Mouse (Mus musculus): Measurements from ENCODE around the gene Cdc25b. TPM values are rescaled to one million over a fixed set of nuclear protein-coding genes. Genes with fewer than 3 reads are reported as not detected.
A peak's percentile ranks its signal among the peaks of the same experiment; 100 is the strongest.

Gene Cdc25b
- polyA plus RNA-seq, 1 experiment from 2014 or later: 55.5 TPM

DNA sequence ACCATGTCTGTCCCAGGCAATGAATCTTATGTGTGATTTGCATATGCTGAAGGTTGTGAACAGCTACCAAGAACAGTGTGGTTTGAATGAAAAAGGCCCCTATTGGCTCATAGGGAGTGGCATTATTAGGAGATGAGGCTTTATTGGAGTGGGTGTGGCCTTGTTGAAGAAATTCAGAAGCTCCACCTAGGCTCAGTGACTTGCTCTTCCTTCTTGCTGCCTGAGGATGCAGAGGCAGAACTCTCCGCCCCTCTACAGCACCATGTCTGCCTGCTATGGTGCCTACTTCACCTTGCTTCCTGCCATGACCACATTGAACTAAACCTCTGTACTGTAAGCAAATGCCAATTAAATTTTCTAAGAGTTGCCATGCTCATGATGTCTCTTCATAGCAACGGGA, 45.8 kb downstream of the Cdc25b start:
- 94% methylated on average over 2 of the region's 2 CpGs for WGBS
- Histone ChIP-seq H3K27ac (no peak overlapping the region), H3K4me2 (no peak overlapping the region)

DNA sequence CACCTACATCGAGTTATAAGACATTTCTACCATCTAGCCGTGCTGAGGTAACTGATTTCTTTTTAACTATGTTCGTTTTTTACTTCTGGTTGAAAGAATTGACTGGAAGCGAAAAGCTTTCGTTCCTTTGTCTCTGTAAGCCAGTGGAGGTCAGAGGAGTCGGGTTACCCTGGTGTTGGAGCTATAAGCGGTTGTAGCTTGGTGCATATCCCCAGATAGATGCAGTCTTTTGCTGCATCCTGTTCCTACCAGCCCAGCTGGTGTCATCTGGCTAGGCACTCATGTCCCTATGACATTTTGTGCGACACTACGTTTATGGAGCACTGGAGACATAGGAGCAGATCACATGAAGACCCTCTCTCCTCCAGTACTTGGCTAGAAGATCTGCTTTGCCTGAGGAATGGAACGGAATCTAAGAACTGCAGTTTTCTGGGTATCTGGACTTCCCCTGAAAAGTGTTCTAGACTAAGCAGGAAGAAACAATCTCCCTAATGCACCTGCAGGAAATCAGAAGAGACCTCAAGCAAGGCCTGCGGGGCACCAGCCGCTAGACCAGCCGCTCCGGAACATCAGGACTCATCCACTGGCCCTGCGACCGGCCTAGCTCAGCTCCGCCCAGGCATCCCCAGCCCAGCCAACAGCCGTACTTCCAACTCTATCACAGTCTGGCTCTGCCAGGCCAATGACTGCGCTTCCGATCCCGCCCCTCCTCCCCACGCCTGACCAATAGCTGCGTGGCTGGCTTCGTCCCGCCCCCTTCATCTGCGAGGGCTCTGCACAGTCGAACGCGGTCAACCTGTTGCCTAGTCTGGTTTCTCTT, 46.8 kb downstream of the Cdc25b start, which contains the start of gene Mavs:
TSS of gene Mavs (plus strand) at position 757 of the 820 bp plus-strand sequence.
- no peaks in the 10 kb centered on the region; the same call in 1 of the 2 replicates for H3K27me3 ChIP-seq
- peak; percentile 100 for ATAC-seq (ENCODE audit: insufficient number of reproducible peaks, insufficient read depth, low FRiP score, low TSS enrichment, low read depth)
- WGBS: 10% methylated on average over 29 of the region's 29 CpGs
- peaks cover 9% of the 10 kb centered on the region; the same call in 1 of the 2 replicates for H3K36me3 ChIP-seq
- peak within 1 kb of the TSS; percentile 81 for H3K4me2 ChIP-seq
- H3K9ac ChIP-seq (replicated peaks): peak within 1 kb of the TSS; percentile 76
- H3K27ac ChIP-seq: peak within 1 kb of the TSS; percentile 79
- H3K9me3 ChIP-seq: no peaks in the 10 kb centered on the region
- peaks cover 18% of the 10 kb centered on the region for H3K4me1 ChIP-seq (replicated peaks)
- peak within 1 kb of the TSS; percentile 56 for H3K4me3 ChIP-seq (replicated peaks)

More for the DNA sequence above, 45.8 kb downstream of the Cdc25b start:
- Histone ChIP-seq H3K4me1 (replicated peaks) (peaks cover 18% of the 10 kb centered on the region), H3K27me3 (no peaks in the 10 kb centered on the region; the same call in 1 of the 2 replicates), H3K36me3 (peaks cover 7% of the 10 kb centered on the region; the same call in 1 of the 2 replicates), H3K4me3 (replicated peaks) (no peak overlapping the region), H3K9ac (replicated peaks) (no peak overlapping the region), H3K9me3 (no peaks in the 10 kb centered on the region)
- ATAC-seq (ENCODE audit: insufficient number of reproducible peaks, insufficient read depth, low FRiP score, low TSS enrichment, low read depth): no peak

DNA sequence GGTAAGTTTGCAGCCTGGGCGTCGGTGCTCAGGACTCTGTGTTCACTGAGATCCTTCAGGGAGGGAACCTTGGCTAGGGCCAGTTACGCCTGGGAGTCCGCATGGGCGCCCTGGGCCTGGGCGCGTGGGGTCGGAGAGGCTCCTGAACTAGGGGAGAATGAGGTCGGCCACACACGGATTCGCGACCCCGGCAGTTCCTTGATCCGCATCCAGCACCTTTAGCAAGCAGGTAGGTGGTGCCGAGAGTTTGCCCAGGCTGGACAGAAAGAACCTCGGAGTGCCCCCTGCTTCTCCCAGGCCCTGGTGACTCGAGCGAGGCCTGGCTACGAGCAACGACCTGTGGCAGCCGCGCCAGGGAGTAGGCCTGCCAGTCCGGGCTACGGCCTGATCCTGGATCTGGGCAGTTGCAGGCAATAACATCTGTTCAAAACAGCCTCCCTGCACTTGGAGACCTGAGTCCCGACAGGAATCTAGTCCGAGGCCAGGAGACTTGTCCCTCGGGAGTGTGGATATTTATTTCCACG, 47.4 kb downstream of the Cdc25b start:
- Histone ChIP-seq H3K27me3 (no peaks in the 10 kb centered on the region; the same call in 1 of the 2 replicates), H3K4me1 (replicated peaks) (peaks cover 18% of the 10 kb centered on the region), H3K9ac (replicated peaks) (peak overlapping the region; percentile 76), H3K4me2 (peak overlapping the region; percentile 81), H3K27ac (peak overlapping the region; percentile 75), H3K4me3 (replicated peaks) (peak overlapping the region; percentile 56), H3K9me3 (no peaks in the 10 kb centered on the region), H3K36me3 (peaks cover 16% of the 10 kb centered on the region; the same call in 1 of the 2 replicates)
- no peak for ATAC-seq (ENCODE audit: insufficient number of reproducible peaks, insufficient read depth, low FRiP score, low TSS enrichment, low read depth)
- WGBS: 10% methylated on average over 28 of the region's 28 CpGs

DNA sequence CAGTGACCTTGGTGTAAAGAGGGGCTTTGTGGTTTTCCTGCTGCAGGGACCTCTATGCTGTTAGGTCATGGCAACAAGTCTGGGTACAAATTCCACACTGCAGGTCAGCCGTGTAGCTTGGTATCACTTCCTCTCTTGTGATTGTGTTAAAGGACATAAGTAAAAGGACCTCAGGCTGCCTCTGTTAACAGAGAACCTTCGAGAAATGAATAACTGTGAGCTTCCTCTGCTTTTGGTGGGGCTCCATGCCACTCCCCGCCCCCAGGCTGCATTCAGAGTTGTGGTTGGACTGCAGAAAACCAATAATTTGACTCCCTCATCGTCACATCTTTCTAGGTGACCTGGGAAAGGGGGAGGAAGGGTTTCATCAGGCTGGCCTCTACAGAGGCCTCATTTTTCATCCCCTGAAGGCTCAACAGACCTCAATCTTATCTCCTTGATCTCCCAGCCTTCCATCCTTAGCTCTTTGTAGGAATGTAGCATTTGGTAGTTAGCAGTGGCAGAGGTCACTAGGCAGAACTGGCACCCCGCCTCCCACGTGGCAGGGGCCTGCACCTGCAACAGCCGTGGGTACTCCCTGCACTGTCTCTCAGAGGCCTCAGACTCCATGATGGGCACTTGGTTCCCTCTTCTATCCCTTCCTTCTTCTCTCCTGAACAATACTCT, 48.4 kb downstream of the Cdc25b start:
- peaks cover 18% of the 10 kb centered on the region for H3K4me1 ChIP-seq (replicated peaks)
- peak overlapping the region; percentile 81 for H3K4me2 ChIP-seq
- WGBS: 82% methylated on average over 7 of the region's 7 CpGs
- peak overlapping the region; percentile 56 for H3K4me3 ChIP-seq (replicated peaks)
- peaks cover 25% of the 10 kb centered on the region for H3K36me3 ChIP-seq
- no peak overlapping the region for H3K27ac ChIP-seq
- peak overlapping the region; percentile 31; the same call in 1 of the 2 replicates for H3K9ac ChIP-seq (replicated peaks)
- H3K27me3 ChIP-seq: no peaks in the 10 kb centered on the region; the same call in 1 of the 2 replicates
- H3K9me3 ChIP-seq: no peaks in the 10 kb centered on the region
- no peak for ATAC-seq (ENCODE audit: insufficient number of reproducible peaks, insufficient read depth, low FRiP score, low TSS enrichment, low read depth)

DNA sequence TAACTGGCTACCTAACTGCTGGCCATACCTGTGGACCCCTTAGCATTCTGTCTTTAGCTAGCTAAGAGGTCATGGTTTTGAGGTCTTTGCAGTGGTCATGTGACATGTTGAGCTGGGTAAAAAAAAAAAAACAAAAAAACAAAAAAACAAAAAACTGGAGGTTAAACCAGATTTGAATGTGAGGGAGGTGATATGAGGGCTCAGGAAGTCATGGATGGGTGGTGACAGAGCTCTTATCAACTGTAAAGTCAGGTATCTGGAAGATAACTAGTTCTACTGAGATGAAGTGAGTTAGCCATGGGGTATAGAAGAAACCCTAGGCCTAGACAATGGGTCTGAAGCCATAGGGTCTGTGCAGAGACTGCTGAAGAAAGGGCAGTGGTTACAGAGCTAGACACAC, 55.4 kb downstream of the Cdc25b start:
- H3K36me3 ChIP-seq: peaks cover 89% of the 10 kb centered on the region
- no peak for ATAC-seq (ENCODE audit: insufficient number of reproducible peaks, insufficient read depth, low FRiP score, low TSS enrichment, low read depth)

DNA sequence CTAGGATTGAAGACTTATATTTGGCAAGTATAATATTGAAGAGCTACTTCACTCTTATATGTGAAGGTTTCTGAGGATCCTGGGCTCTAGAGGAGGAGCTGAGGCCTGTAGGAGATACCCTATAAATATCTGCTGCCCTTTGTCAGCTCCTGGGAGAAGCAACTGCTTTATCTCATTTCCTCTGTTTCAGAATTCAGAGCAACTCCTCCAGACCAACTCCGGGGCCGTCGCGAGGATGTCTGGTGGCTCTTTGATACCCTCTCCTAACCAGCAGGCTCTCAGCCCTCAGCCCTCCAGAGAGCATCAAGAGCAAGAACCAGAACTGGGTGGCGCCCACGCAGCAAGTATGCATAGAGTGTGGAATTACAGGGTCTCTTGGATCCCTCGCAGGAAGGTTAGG, 56.2 kb downstream of the Cdc25b start:
- Histone ChIP-seq H3K9ac (replicated peaks) (no peak overlapping the region), H3K9me3 (no peaks in the 10 kb centered on the region), H3K36me3 (peaks cover 93% of the 10 kb centered on the region), H3K27me3 (no peaks in the 10 kb centered on the region), H3K4me2 (no peak overlapping the region), H3K4me1 (replicated peaks) (no peaks in the 10 kb centered on the region), H3K27ac (no peak overlapping the region), H3K4me3 (replicated peaks) (no peak overlapping the region)
- no peak for ATAC-seq (ENCODE audit: insufficient number of reproducible peaks, insufficient read depth, low FRiP score, low TSS enrichment, low read depth)
- 87% methylated on average over 7 of the region's 7 CpGs for WGBS

More for the DNA sequence above, 55.4 kb downstream of the Cdc25b start:
- no peaks in the 10 kb centered on the region for H3K4me1 ChIP-seq (replicated peaks)
- no peaks in the 10 kb centered on the region for H3K9me3 ChIP-seq
- no peak overlapping the region for H3K9ac ChIP-seq (replicated peaks)
- H3K27me3 ChIP-seq: no peaks in the 10 kb centered on the region
- no peak overlapping the region for H3K4me3 ChIP-seq (replicated peaks)
- no peak overlapping the region for H3K4me2 ChIP-seq
- no peak overlapping the region for H3K27ac ChIP-seq

Other genes starting within 250 kb of the Cdc25b start
- gene Gfra4, start 143.9 kb upstream of the Cdc25b start, polyA plus RNA-seq (2016; fragmentation: Nextera tagmentation; extraction: Ambion mirVana): 16.3 and 18.8 TPM in 2 replicates
- gene Adam33, start 123.1 kb upstream of the Cdc25b start, polyA plus RNA-seq (2016; fragmentation: Nextera tagmentation; extraction: Ambion mirVana): 5.2 and 8.5 TPM in 2 replicates
- 0.13 and 0.14 TPM in 2 replicates for gene Siglec1, start 100.2 kb upstream of the Cdc25b start, polyA plus RNA-seq (2016; fragmentation: Nextera tagmentation; extraction: Ambion mirVana)
- 20.7 and 21.2 TPM in 2 replicates for gene Hspa12b, start 59.7 kb upstream of the Cdc25b start, polyA plus RNA-seq (2016; fragmentation: Nextera tagmentation; extraction: Ambion mirVana)
- gene Gm11037, start 53.5 kb upstream of the Cdc25b start, polyA plus RNA-seq (2016; fragmentation: Nextera tagmentation; extraction: Ambion mirVana): not detected in 2 replicates
- gene 1700037H04Rik, start 26.9 kb upstream of the Cdc25b start, polyA plus RNA-seq (2016; fragmentation: Nextera tagmentation; extraction: Ambion mirVana): 58.2 and 62.2 TPM in 2 replicates
- gene Cenpb, start 6.9 kb upstream of the Cdc25b start, polyA plus RNA-seq (2016; fragmentation: Nextera tagmentation; extraction: Ambion mirVana): 11.8 and 14.9 TPM in 2 replicates
- gene Spef1, start 333 bp downstream of the Cdc25b start, polyA plus RNA-seq (2016; fragmentation: Nextera tagmentation; extraction: Ambion mirVana): 4.5 and 5.5 TPM in 2 replicates
- gene Ap5s1, start 20.1 kb downstream of the Cdc25b start, polyA plus RNA-seq (2016; fragmentation: Nextera tagmentation; extraction: Ambion mirVana): 23.3 and 26.7 TPM in 2 replicates
- 17.2 and 17.9 TPM in 2 replicates for gene Mavs, start 47.1 kb downstream of the Cdc25b start, polyA plus RNA-seq (2016; fragmentation: Nextera tagmentation; extraction: Ambion mirVana)
- gene Pank2, start 75.5 kb downstream of the Cdc25b start, polyA plus RNA-seq (2016; fragmentation: Nextera tagmentation; extraction: Ambion mirVana): 59.7 and 65.6 TPM in 2 replicates
- 10.4 and 10.7 TPM in 2 replicates for gene Rnf24, start 165.9 kb downstream of the Cdc25b start, polyA plus RNA-seq (2016; fragmentation: Nextera tagmentation; extraction: Ambion mirVana)

Data from limb, embryonic 12.5 days (tissue).